Mouse (Mus musculus) heart, adult 2 months (tissue): ENCODE measurements around the gene Osbpl10. TPM values are rescaled to one million over a fixed set of nuclear protein-coding genes. Genes with fewer than 3 reads are reported as not detected.

Experiments
- DNase-seq, 2 experiments: peaks; one replicate each; pipeline ENCODE4 v3.0.0; 2021
- H3K27ac ChIP-seq: fragments of 200-600 bp; 2 replicates; pipeline ENCODE4 v1.8.1; 2022
- H3K27me3 ChIP-seq: fragments of 200-500 bp; 2 replicates; pipeline ENCODE4 v1.6.1; 2012; ENCODE audit warnings: mild to moderate bottlenecking, low read length, inconsistent platforms, mixed read lengths; ENCODE audit not compliant: control insufficient read depth, insufficient read depth
- H3K36me3 ChIP-seq: fragments of 200-500 bp; 2 replicates; pipeline ENCODE4 v1.6.1; 2012; ENCODE audit warnings: low read length, inconsistent platforms; ENCODE audit not compliant: control insufficient read depth, insufficient read depth
- H3K4me1 ChIP-seq: fragments of 200-500 bp; 2 replicates; pipeline ENCODE4 v1.6.1; 2011; ENCODE audit warnings: low read length; ENCODE audit not compliant: control insufficient read depth, insufficient read depth
- H3K4me3 ChIP-seq: fragments of 200-600 bp; 2 replicates; pipeline ENCODE4 v1.8.1; 2022
- H3K79me2 ChIP-seq: fragments of 200-500 bp; replicated peaks from 2 replicates; pipeline ENCODE4 v1.6.1; 2012; ENCODE audit warnings: mild to moderate bottlenecking, inconsistent platforms, low read length, moderate library complexity, mixed read lengths; ENCODE audit not compliant: control insufficient read depth, insufficient read depth
- H3K9ac ChIP-seq: fragments of 200-500 bp; 2 replicates; pipeline ENCODE4 v1.6.1; 2012; ENCODE audit warnings: low read depth, mild to moderate bottlenecking, control low read depth, inconsistent platforms, low read length, mixed read lengths
- CTCF ChIP-seq: fragments of 200-600 bp; IDR thresholded peaks from 2 replicates; pipeline ENCODE4 v1.8.1; 2022; ENCODE audit warnings: antibody characterized with exemption, mild to moderate bottlenecking, moderate library complexity
- EP300 ChIP-seq: fragments of 200-500 bp; IDR thresholded peaks from 2 replicates; pipeline ENCODE4 v1.6.1; 2011; ENCODE audit warnings: low read depth, low read length, control low read depth; ENCODE audit not compliant: insufficient read depth
- POLR2A ChIP-seq: fragments of 200-500 bp; IDR thresholded peaks from 2 replicates; pipeline ENCODE4 v1.6.1; 2011; ENCODE audit warnings: mild to moderate bottlenecking, low read depth, low read length, control low read depth; ENCODE audit not compliant: insufficient read depth
- WGBS: fragments of 180-500 bp; shearing (Covaris S2); methylation state at CpG from one replicate; pipeline ENCODE4 v1.1.7; 2018; 5-methylcytosine and 5-hydroxymethylcytosine counted together
- intact Hi-C: fragments of 180-260 bp; cut with DNase I; formaldehyde crosslinking; loops from one replicate; pipeline ENCODE4 v1.15.1; 2025
- polyA plus RNA-seq: library from polyadenylated mRNA; depleted of rRNA; stranded (reverse); fragments of >200 nt; gene quantifications from 2 replicates; pipeline ENCODE4 v1.2.3, GENCODE M21; 2012
- total RNA-seq, 2 experiments: library from RNA; stranded (reverse); gene quantifications; 2 replicates each; pipeline ENCODE4 v1.2.3; 2021

Gene Osbpl10
- total and polyA plus RNA-seq, 3 experiments, result 1.4 to 3.4 (median 2.0) TPM

GRCm38 (mm10) chr9:115179154-115179553, 200.8 kb downstream of the Osbpl10 start:
- no peak for DNase-seq
- intact Hi-C loops, result no loop called here
- TF ChIP-seq POLR2A (no peak), CTCF (no peak), EP300 (no peak)
- H3K27ac ChIP-seq, result no peak overlapping the region
- H3K9ac ChIP-seq, result no peak overlapping the region
- no peak overlapping the region for H3K4me3 ChIP-seq
- H3K36me3 ChIP-seq, result no peaks in the 10 kb centered on the region
- WGBS, result 81% methylated on average over 5 of the region's 5 CpGs
- H3K4me1 ChIP-seq, result no peaks in the 10 kb centered on the region
- H3K27me3 ChIP-seq, result no peaks in the 10 kb centered on the region
- no peaks in the 10 kb centered on the region for H3K79me2 ChIP-seq

- Histone ChIP-seq H3K9ac (no peak overlapping the region), H3K4me1 (no peaks in the 10 kb centered on the region), H3K79me2 (no peaks in the 10 kb centered on the region), H3K4me3 (no peak overlapping the region), H3K27me3 (no peaks in the 10 kb centered on the region), H3K27ac (no peak overlapping the region), H3K36me3 (no peaks in the 10 kb centered on the region)
- TF ChIP-seq CTCF, result no peak
- TF ChIP-seq EP300, result no peak
- TF ChIP-seq POLR2A, result no peak
- DNase-seq, result no peak
- intact Hi-C loops, result no loop called here
- 51% methylated on average over 8 of the region's 8 CpGs for WGBS
These were observed 201.6 kb downstream of the Osbpl10 start for GRCm38 (mm10) chr9:115179935-115180334.

GRCm38 (mm10) chr9:115186402-115186801, 208.0 kb downstream of the Osbpl10 start:
- intact Hi-C loops, result no loop called here
- Histone ChIP-seq H3K27me3 (no peaks in the 10 kb centered on the region), H3K27ac (no peak overlapping the region), H3K4me3 (no peak overlapping the region), H3K79me2 (no peaks in the 10 kb centered on the region), H3K4me1 (no peaks in the 10 kb centered on the region), H3K36me3 (no peaks in the 10 kb centered on the region), H3K9ac (no peak overlapping the region)
- WGBS, result 80% methylated on average over 11 of the region's 11 CpGs
- no peak for DNase-seq
- no peak for TF ChIP-seq POLR2A
- TF ChIP-seq EP300, result no peak
- TF ChIP-seq CTCF, result no peak

- intact Hi-C loops, result no loop called here
- Histone ChIP-seq H3K27me3 (no peaks in the 10 kb centered on the region), H3K9ac (no peak overlapping the region), H3K36me3 (no peaks in the 10 kb centered on the region), H3K27ac (no peak overlapping the region), H3K4me3 (no peak overlapping the region), H3K79me2 (no peaks in the 10 kb centered on the region), H3K4me1 (no peaks in the 10 kb centered on the region)
- TF ChIP-seq EP300 (no peak), POLR2A (no peak), CTCF (no peak)
- 90% methylated on average over 9 of the region's 9 CpGs for WGBS
- DNase-seq, result no peak
These were observed 212.1 kb downstream of the Osbpl10 start for GRCm38 (mm10) chr9:115190376-115190942.

- TF ChIP-seq CTCF, result 0 out of 2 replicates have a peak, but pooled peaks have one; percentile 13
- TF ChIP-seq POLR2A, result no peak
- no peak for TF ChIP-seq EP300
- H3K79me2 ChIP-seq, result no peaks in the 10 kb centered on the region
- H3K9ac ChIP-seq, result no peak overlapping the region
- H3K36me3 ChIP-seq, result no peaks in the 10 kb centered on the region
- WGBS, result 82% methylated on average over 3 of the region's 3 CpGs
- no peaks in the 10 kb centered on the region for H3K27me3 ChIP-seq
- H3K4me3 ChIP-seq, result no peak overlapping the region
- intact Hi-C loops, result no loop called here
- no peak for DNase-seq
- H3K27ac ChIP-seq, result no peak overlapping the region
- no peaks in the 10 kb centered on the region for H3K4me1 ChIP-seq
These were observed 214.5 kb downstream of the Osbpl10 start for GRCm38 (mm10) chr9:115192890-115193289.

GRCm38 (mm10) chr9:115197082-115197481, 218.7 kb downstream of the Osbpl10 start:
- 71% methylated on average over 7 of the region's 7 CpGs for WGBS

More at GRCm38 (mm10) chr9:115197082-115197481, 218.7 kb downstream of the Osbpl10 start:
- H3K9ac ChIP-seq, result no peak overlapping the region
- no peaks in the 10 kb centered on the region for H3K79me2 ChIP-seq
- H3K27ac ChIP-seq, result no peak overlapping the region
- intact Hi-C loops, result no loop called here
- no peak overlapping the region for H3K4me3 ChIP-seq
- no peaks in the 10 kb centered on the region for H3K4me1 ChIP-seq
- no peaks in the 10 kb centered on the region for H3K36me3 ChIP-seq
- H3K27me3 ChIP-seq, result no peaks in the 10 kb centered on the region
- no peak for DNase-seq
- TF ChIP-seq POLR2A, result no peak
- no peak for TF ChIP-seq EP300
- TF ChIP-seq CTCF, result no peak
